Mouse (Mus musculus) liver, adult 2 months (tissue): ENCODE measurements around the gene Thbs3. TPM values are rescaled to one million over a fixed set of nuclear protein-coding genes. Genes with fewer than 3 reads are reported as not detected.

ENCODE experiments used
- DNase-seq: peaks from one replicate; pipeline ENCODE4 v3.0.0-alpha.2; 2011; ENCODE audit warnings: low read depth, low spot score; ENCODE audit errors: extremely low read depth
- H3K27ac ChIP-seq: fragments of 200-500 bp; replicated peaks from 2 replicates; pipeline ENCODE4 v1.5.1; 2012; ENCODE audit warnings: low read depth, mild to moderate bottlenecking, control low read depth, inconsistent platforms, low read length; ENCODE audit not compliant: insufficient read depth
- H3K27me3 ChIP-seq: fragments of 200-500 bp; 2 replicates; pipeline ENCODE4 v1.6.1; 2012; ENCODE audit warnings: mild to moderate bottlenecking, moderate library complexity, low read length, inconsistent platforms; ENCODE audit not compliant: control insufficient read depth, insufficient read depth
- H3K36me3 ChIP-seq: fragments of 200-500 bp; 2 replicates; pipeline ENCODE4 v1.6.1; 2012; ENCODE audit warnings: low read length, inconsistent platforms; ENCODE audit not compliant: control insufficient read depth, insufficient read depth
- H3K4me1 ChIP-seq: fragments of 200-500 bp; 2 replicates; pipeline ENCODE4 v1.6.1; 2011; ENCODE audit warnings: low read length; ENCODE audit not compliant: control insufficient read depth, insufficient read depth
- H3K4me3 ChIP-seq: fragments of 200-500 bp; 2 replicates; pipeline ENCODE4 v1.5.1; 2011; ENCODE audit warnings: low read depth, mild to moderate bottlenecking, control low read depth, low read length, moderate library complexity; ENCODE audit not compliant: insufficient read depth
- H3K79me2 ChIP-seq: fragments of 200-500 bp; 2 replicates; pipeline ENCODE4 v1.6.1; 2012; ENCODE audit warnings: inconsistent platforms, mild to moderate bottlenecking, low read length, moderate library complexity; ENCODE audit not compliant: control insufficient read depth, insufficient read depth
- H3K9ac ChIP-seq: fragments of 200-500 bp; 2 replicates; pipeline ENCODE4 v1.6.1; 2012; ENCODE audit warnings: low read depth, mild to moderate bottlenecking, control low read depth, inconsistent platforms, low read length
- CTCF ChIP-seq: fragments of 200-500 bp; IDR thresholded peaks from 2 replicates; pipeline ENCODE4 v1.5.1; 2011; ENCODE audit warnings: low read depth, low read length, control low read depth
- POLR2A ChIP-seq: fragments of 200-500 bp; IDR thresholded peaks from 2 replicates; pipeline ENCODE4 v1.6.1; 2011; ENCODE audit warnings: low read length, control low read depth; ENCODE audit not compliant: insufficient read depth; ENCODE audit errors: extremely low read depth
- WGBS: fragments of 180-500 bp; shearing (Covaris S2); methylation state at CpG from one replicate; pipeline ENCODE4 v1.1.7; 2018; 5-methylcytosine and 5-hydroxymethylcytosine counted together
- polyA plus RNA-seq: library from polyadenylated mRNA; depleted of rRNA; stranded (reverse); fragments of >200 nt; gene quantifications from 2 replicates; pipeline ENCODE4 v1.2.3, GENCODE M21; 2012
- total RNA-seq: library from RNA; depleted of rRNA; stranded (reverse); fragments of >200 nt; gene quantifications from 2 replicates; pipeline ENCODE4 v1.2.3, GENCODE M21; 2014

Thbs3 gene
- total and polyA plus RNA-seq, 2 experiments: 0.92 to 1.2 TPM

- Histone ChIP-seq H3K79me2 (no peaks in the 10 kb centered on the region), H3K4me3 (peak within 1 kb of the TSS; percentile 72), H3K36me3 (peaks cover 8% of the 10 kb centered on the region; the same call in 1 of the 2 replicates), H3K27me3 (no peaks in the 10 kb centered on the region), H3K27ac (no peak within 1 kb of the TSS), H3K4me1 (peaks cover under 1% of the 10 kb centered on the region), H3K9ac (peak within 1 kb of the TSS; percentile 48)
- DNase-seq: peak; percentile 43
- WGBS: 29% methylated on average over 39 of the region's 39 CpGs
- TF ChIP-seq CTCF (no peak), POLR2A (no peak)
These were observed 31.7 kb upstream of the Thbs3 start, which contains the start of gene Fam189b for GRCm38 (mm10) chr3:89183058-89183958. Gene Fam189b, plus strand, starts transcription at chr3:89183143.

GRCm38 (mm10) chr3:89183959-89184315, 31.0 kb upstream of the Thbs3 start:
- TF ChIP-seq POLR2A: no peak
- no peak for TF ChIP-seq CTCF
- H3K27ac ChIP-seq: no peak overlapping the region
- H3K4me3 ChIP-seq: no peak overlapping the region
- no peaks in the 10 kb centered on the region for H3K4me1 ChIP-seq
- peaks cover 8% of the 10 kb centered on the region; the same call in 1 of the 2 replicates for H3K36me3 ChIP-seq
- H3K9ac ChIP-seq: no peak overlapping the region
- H3K79me2 ChIP-seq: no peaks in the 10 kb centered on the region
- WGBS: 85% methylated on average over 6 of the region's 6 CpGs
- no peak for DNase-seq
- H3K27me3 ChIP-seq: no peaks in the 10 kb centered on the region

DNA sequence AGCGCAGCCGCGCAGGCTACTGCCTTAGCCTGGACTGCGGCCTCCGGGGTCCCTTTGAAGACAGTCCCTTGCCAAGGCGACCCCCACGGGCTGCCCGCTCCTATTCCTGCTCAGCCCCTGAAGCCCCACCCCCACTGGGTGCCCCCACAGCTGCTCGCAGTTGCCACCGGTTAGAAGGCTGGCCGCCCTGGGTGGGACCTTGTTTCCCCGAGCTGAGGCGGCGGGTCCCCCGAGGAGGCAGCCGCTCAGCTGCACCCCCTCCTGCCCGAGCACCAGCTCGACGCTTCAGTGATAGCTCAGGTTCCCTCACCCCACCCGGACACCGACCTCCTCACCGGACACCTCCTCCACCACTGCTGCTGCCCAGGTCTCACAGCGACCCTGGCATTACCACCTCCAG, 27.8 kb upstream of the Thbs3 start:
- no peak overlapping the region for H3K9ac ChIP-seq
- H3K27ac ChIP-seq: no peak overlapping the region
- no peaks in the 10 kb centered on the region for H3K27me3 ChIP-seq
- 82% methylated on average over 23 of the region's 23 CpGs for WGBS
- no peaks in the 10 kb centered on the region for H3K36me3 ChIP-seq
- peak overlapping the region; percentile 32; the same call in 1 of the 2 replicates for H3K4me3 ChIP-seq
- H3K4me1 ChIP-seq: no peaks in the 10 kb centered on the region
- no peak for TF ChIP-seq POLR2A
- TF ChIP-seq CTCF: no peak
- H3K79me2 ChIP-seq: no peaks in the 10 kb centered on the region
- no peak for DNase-seq

- H3K9ac ChIP-seq: no peak overlapping the region
- H3K4me3 ChIP-seq: peak overlapping the region; percentile 23; the same call in 1 of the 2 replicates
- peak overlapping the region; percentile 7; the same call in 1 of the 2 replicates for H3K27ac ChIP-seq
- no peaks in the 10 kb centered on the region for H3K79me2 ChIP-seq
- 95% methylated on average over 18 of the region's 18 CpGs for WGBS
- no peaks in the 10 kb centered on the region for H3K36me3 ChIP-seq
- no peaks in the 10 kb centered on the region for H3K4me1 ChIP-seq
- H3K27me3 ChIP-seq: no peaks in the 10 kb centered on the region
- DNase-seq: no peak
- TF ChIP-seq CTCF (no peak), POLR2A (no peak)
These were observed 27.1 kb upstream of the Thbs3 start for GRCm38 (mm10) chr3:89187690-89188477.

- WGBS: 87% methylated on average over 12 of the region's 12 CpGs
- no peak for DNase-seq
- 0 out of 2 replicates have a peak overlapping the region, but pooled peaks have one; percentile 7 for H3K27ac ChIP-seq
These were observed 26.5 kb upstream of the Thbs3 start for GRCm38 (mm10) chr3:89188478-89188875.

DNA sequence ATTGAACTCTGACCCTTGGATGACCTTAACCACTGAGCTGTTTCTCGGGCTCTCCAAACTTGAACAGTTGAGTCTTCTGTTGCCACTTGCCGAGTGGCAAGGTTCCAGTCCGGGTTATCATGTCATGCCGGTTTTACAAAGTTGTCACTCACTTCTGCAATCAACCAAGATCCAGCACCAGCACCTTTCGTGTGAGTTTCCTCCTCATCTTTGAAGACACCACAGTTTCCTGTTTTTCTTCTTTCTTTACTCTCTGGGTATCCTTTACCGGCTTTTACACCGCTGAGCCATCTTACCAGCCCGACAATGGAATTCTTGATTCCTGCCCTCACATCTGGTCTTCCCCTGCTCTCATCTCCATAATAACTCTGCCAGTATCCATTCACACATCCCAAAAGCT, 24.5 kb upstream of the Thbs3 start:
- no peak for DNase-seq
- H3K27me3 ChIP-seq: no peaks in the 10 kb centered on the region
- no peak overlapping the region for H3K9ac ChIP-seq
- H3K27ac ChIP-seq: no peak overlapping the region
- H3K36me3 ChIP-seq: no peaks in the 10 kb centered on the region
- no peaks in the 10 kb centered on the region for H3K79me2 ChIP-seq
- H3K4me3 ChIP-seq: no peak overlapping the region
- WGBS: 71% methylated on average over 8 of the region's 8 CpGs
- TF ChIP-seq CTCF (no peak), POLR2A (no peak)
- no peaks in the 10 kb centered on the region for H3K4me1 ChIP-seq

More at GRCm38 (mm10) chr3:89188478-89188875, 26.5 kb upstream of the Thbs3 start:
- Histone ChIP-seq H3K79me2 (no peaks in the 10 kb centered on the region), H3K9ac (no peak overlapping the region), H3K4me3 (no peak overlapping the region), H3K4me1 (no peaks in the 10 kb centered on the region), H3K36me3 (no peaks in the 10 kb centered on the region), H3K27me3 (no peaks in the 10 kb centered on the region)
- no peak for TF ChIP-seq CTCF
- TF ChIP-seq POLR2A: no peak
